Mouse (Mus musculus) urinary bladder, postnatal 36 days (tissue): ENCODE measurements around the gene Hnf4a.
"Not testable (repeated sequence)": the region's sequence is repeated elsewhere in the genome, so short reads cannot be mapped to it uniquely, and the experiment has no call there.

ENCODE experiments used
- DNase-seq, 2 experiments: peaks; one replicate each; pipeline ENCODE4 v3.0.0; 2022; ENCODE audit warnings: low spot score in 2 of 2, mixed read lengths in 1 of 2

Hnf4a gene

DNA sequence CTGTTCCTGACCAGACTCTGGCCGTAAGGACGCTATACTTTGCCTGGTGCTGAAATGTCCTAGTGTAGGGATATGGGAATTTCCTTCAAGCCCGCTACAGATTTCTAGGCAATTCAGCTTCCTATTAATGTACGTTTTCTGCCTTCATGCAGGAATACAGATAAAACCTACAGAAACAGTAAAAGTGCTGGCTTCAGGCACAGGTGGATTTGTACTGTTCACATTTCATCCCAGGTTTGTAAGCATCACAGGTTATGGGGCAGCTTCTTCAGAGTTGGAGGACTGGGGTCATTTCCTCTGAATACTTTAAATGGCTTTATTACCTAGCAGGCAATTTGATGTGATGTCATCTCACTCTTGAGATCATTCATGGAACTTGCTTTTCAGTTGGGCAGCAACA is 111.3 kb downstream of the Hnf4a start:
- DNase-seq, result no peak

DNA sequence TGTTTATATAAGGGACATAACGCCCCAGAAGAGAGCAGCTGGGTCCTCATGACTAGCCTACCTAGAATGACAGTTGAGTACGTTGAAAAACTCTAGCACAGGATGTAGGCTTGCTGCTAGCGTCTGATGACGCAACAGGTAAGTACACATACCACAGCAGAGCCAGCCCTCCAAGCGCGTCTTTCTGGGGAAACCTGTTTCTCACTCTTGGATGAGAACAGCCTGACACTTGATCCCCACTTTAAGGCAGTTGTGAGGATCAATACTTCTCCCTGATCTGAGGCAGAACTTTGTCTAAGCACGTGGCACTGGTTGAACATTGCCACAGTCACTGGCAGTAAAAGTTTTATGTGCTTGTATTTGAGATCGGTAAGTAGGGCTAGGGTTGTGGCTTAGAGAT is 113.8 kb downstream of the Hnf4a start:
- DNase-seq, result peak in 1 of 2 experiments; percentile 33

DNA sequence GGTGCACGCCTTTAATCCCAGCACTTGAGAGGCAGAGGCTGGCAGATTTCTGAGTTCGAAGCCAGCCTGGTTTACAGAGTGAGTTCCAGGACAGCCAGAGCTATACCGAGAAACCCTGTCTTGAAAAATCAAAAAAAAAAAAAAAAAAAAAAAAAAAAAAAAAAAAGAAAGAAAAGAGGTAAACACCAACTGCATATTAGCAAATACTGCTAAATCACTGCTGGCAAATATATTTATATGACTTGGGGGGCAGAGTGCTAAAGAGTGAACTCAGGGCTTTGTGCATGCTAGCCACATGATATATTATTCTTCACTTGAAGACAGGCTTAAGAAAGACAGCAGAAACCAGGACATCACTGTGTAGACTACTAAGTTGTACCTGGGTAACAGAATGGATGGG is 114.8 kb downstream of the Hnf4a start:
- not testable (repeated sequence) for DNase-seq
